Mouse (Mus musculus) stomach, postnatal 0 days (tissue): ENCODE data around the gene Tbx15. TPM values are rescaled to one million over a fixed set of nuclear protein-coding genes. Genes with fewer than 3 reads are reported as not detected.

Experiments
- ATAC-seq: fragments of 200-750 bp; cut with Nextera tagmentation; 2 replicates; pipeline ENCODE4 v1.8.0; 2017; ENCODE audit not compliant: low FRiP score, low TSS enrichment
- DNase-seq: peaks from one replicate; pipeline ENCODE4 v3.0.0-alpha.2; 2016; ENCODE audit warnings: low spot score
- H3K27ac ChIP-seq: fragments of 300-500 bp; sonication (generic); replicated peaks from 2 replicates; pipeline ENCODE4 v1.5.1; 2014; ENCODE audit warnings: mild to moderate bottlenecking, control low read depth
- H3K27me3 ChIP-seq: fragments of 300-500 bp; sonication (generic); 2 replicates; pipeline ENCODE4 v1.6.1; 2014; ENCODE audit warnings: low read length; ENCODE audit not compliant: control insufficient read depth, insufficient read depth
- H3K36me3 ChIP-seq: fragments of 300-500 bp; sonication (generic); 2 replicates; pipeline ENCODE4 v1.6.1; 2014; ENCODE audit warnings: low read length, mixed read lengths; ENCODE audit not compliant: control insufficient read depth, insufficient read depth
- H3K4me1 ChIP-seq: fragments of 300-500 bp; sonication (generic); replicated peaks from 2 replicates; pipeline ENCODE4 v1.6.1; 2014; ENCODE audit warnings: antibody characterized with exemption; ENCODE audit not compliant: control insufficient read depth, insufficient read depth
- H3K4me2 ChIP-seq: fragments of 300-500 bp; sonication (generic); replicated peaks from 2 replicates; pipeline ENCODE4 v1.6.1; 2014; ENCODE audit warnings: low read depth, mild to moderate bottlenecking, control low read depth, moderate library complexity
- H3K4me3 ChIP-seq: fragments of 300-500 bp; sonication (generic); 2 replicates; pipeline ENCODE4 v1.5.1; 2014; ENCODE audit warnings: low read depth, low read length, control low read depth
- H3K9ac ChIP-seq: fragments of 300-500 bp; sonication (generic); 2 replicates; pipeline ENCODE4 v1.6.1; 2014; ENCODE audit warnings: mild to moderate bottlenecking, low read length, control low read depth, mixed read lengths
- H3K9me3 ChIP-seq: fragments of 300-500 bp; sonication (generic); 2 replicates; pipeline ENCODE4 v1.6.1; 2016; ENCODE audit warnings: low read length; ENCODE audit not compliant: control insufficient read depth
- CTCF ChIP-seq: IDR thresholded peaks from 2 replicates; pipeline ENCODE4 v1.5.1; 2016; ENCODE audit warnings: antibody characterized with exemption, low read depth, mild to moderate bottlenecking, moderate library complexity
- EP300 ChIP-seq: optimal IDR thresholded peaks from 2 replicates; pipeline ENCODE3; 2016; ENCODE audit warnings: antibody characterized with exemption
- WGBS: fragments of 180-500 bp; shearing (Covaris S2); extraction: QIAGEN DNeasy Blood & Tissue Kit; methylation state at CpG from one replicate; pipeline ENCODE4 v1.1.7; 2014; 5-methylcytosine and 5-hydroxymethylcytosine counted together
- microRNA-seq: library from miRNA; unstranded; fragments of <30 nt; microRNA quantifications from one replicate; pipeline ENCODE4, GENCODE M21; 2016
- polyA plus RNA-seq: library from polyadenylated mRNA; unstranded; fragments of >200 nt; fragmentation: Nextera tagmentation; extraction: Ambion mirVana; gene quantifications from 2 replicates; pipeline ENCODE4 v1.2.1, GENCODE M21; 2015

Gene Tbx15
- polyA plus RNA-seq, 1 experiment from 2014 or later: not detected

- H3K4me3 ChIP-seq: no peak overlapping the region
- H3K9ac ChIP-seq: no peak overlapping the region
Observed at GRCm38 (mm10) chr3:99387127-99387526, 146.9 kb downstream of the Tbx15 start.

More at GRCm38 (mm10) chr3:99387127-99387526, 146.9 kb downstream of the Tbx15 start:
- H3K27ac ChIP-seq: no peak overlapping the region
- no peak for ATAC-seq
- H3K4me1 ChIP-seq: no peaks in the 10 kb centered on the region
- TF ChIP-seq EP300: no peak
- no peak for TF ChIP-seq CTCF
- H3K27me3 ChIP-seq: no peaks in the 10 kb centered on the region
- 47% methylated on average over 3 of the region's 4 CpGs for WGBS
- no peak for DNase-seq
- H3K36me3 ChIP-seq: no peaks in the 10 kb centered on the region
- no peaks in the 10 kb centered on the region for H3K9me3 ChIP-seq
- H3K4me2 ChIP-seq: no peak overlapping the region

Small RNA genes within 50 kb of the gene (microRNA-seq; reads per million reads assigned to microRNA genes)
- gene Mir6481: not detected

Other genes with a start within 250 kb of the Tbx15 start
- 3.1 and 3.2 TPM in 2 replicates for gene Wars2, start 99.3 kb upstream of the Tbx15 start, polyA plus RNA-seq